Mouse (Mus musculus): ENCODE data around the gene Pde4d.

Pde4d gene

GRCm38 (mm10) chr13:109985892-109986291 is 1536.1 kb downstream of the Pde4d start:
- DNase-seq (ENCODE audit: low read depth, low spot score), result no peak

GRCm38 (mm10) chr13:109992775-109993505 is 1543.2 kb downstream of the Pde4d start:
- no peak for DNase-seq (ENCODE audit: low read depth, low spot score)

GRCm38 (mm10) chr13:109994240-109994764 is 1544.6 kb downstream of the Pde4d start:
- no peak for DNase-seq (ENCODE audit: low read depth, low spot score)

GRCm38 (mm10) chr13:110002081-110002480 is 1552.3 kb downstream of the Pde4d start:
- DNase-seq (ENCODE audit: low read depth, low spot score), result no peak

Data from telencephalon, adult 2 months (tissue).